Mouse (Mus musculus) forelimb bud, embryonic 11.5 days (tissue): ENCODE results near the gene Dab1.

Source experiments
- DNase-seq: peaks from one replicate; pipeline ENCODE4 v3.0.0-alpha.2; 2012; ENCODE audit warnings: low read depth, low spot score

The Dab1 gene

GRCm38 (mm10) chr4:104509230-104509985 is 890.2 kb downstream of the Dab1 start:
- no peak for DNase-seq

GRCm38 (mm10) chr4:104511855-104512254 is 892.7 kb downstream of the Dab1 start:
- no peak for DNase-seq

GRCm38 (mm10) chr4:104512513-104512912 is 893.4 kb downstream of the Dab1 start:
- DNase-seq, result no peak

GRCm38 (mm10) chr4:104513622-104514021 is 894.5 kb downstream of the Dab1 start:
- DNase-seq, result no peak

- peak; percentile 69 for DNase-seq
Observed at GRCm38 (mm10) chr4:104514568-104515000, 895.4 kb downstream of the Dab1 start.

- no peak for DNase-seq
Observed at GRCm38 (mm10) chr4:104515681-104516080, 896.5 kb downstream of the Dab1 start.

GRCm38 (mm10) chr4:104522324-104522723 is 903.2 kb downstream of the Dab1 start:
- DNase-seq, result no peak

GRCm38 (mm10) chr4:104523776-104524175 is 904.6 kb downstream of the Dab1 start:
- no peak for DNase-seq

- DNase-seq, result no peak
Observed at GRCm38 (mm10) chr4:104529905-104530646, 910.9 kb downstream of the Dab1 start.

GRCm38 (mm10) chr4:104532846-104533245 is 913.7 kb downstream of the Dab1 start:
- DNase-seq, result no peak

GRCm38 (mm10) chr4:104538420-104538819 is 919.3 kb downstream of the Dab1 start:
- DNase-seq, result no peak

GRCm38 (mm10) chr4:104539047-104539446 is 919.9 kb downstream of the Dab1 start:
- no peak for DNase-seq

GRCm38 (mm10) chr4:104547091-104547490 is 927.9 kb downstream of the Dab1 start:
- no peak for DNase-seq

- DNase-seq, result no peak
Observed at GRCm38 (mm10) chr4:104548287-104548686, 929.1 kb downstream of the Dab1 start.

GRCm38 (mm10) chr4:104550581-104551205 is 931.5 kb downstream of the Dab1 start:
- peak; percentile 56 for DNase-seq

GRCm38 (mm10) chr4:104551390-104552070 is 932.4 kb downstream of the Dab1 start:
- no peak for DNase-seq

- DNase-seq, result peak; percentile 36
Observed at GRCm38 (mm10) chr4:104555408-104555807, 936.2 kb downstream of the Dab1 start.

- no peak for DNase-seq
Observed at GRCm38 (mm10) chr4:104563512-104563911, 944.4 kb downstream of the Dab1 start.

- DNase-seq, result no peak
Observed at GRCm38 (mm10) chr4:104570523-104570922, 951.4 kb downstream of the Dab1 start.

GRCm38 (mm10) chr4:104572440-104572839 is 953.3 kb downstream of the Dab1 start:
- DNase-seq, result no peak

GRCm38 (mm10) chr4:104573419-104573818 is 954.3 kb downstream of the Dab1 start:
- DNase-seq, result no peak

GRCm38 (mm10) chr4:104578370-104578769 is 959.2 kb downstream of the Dab1 start:
- no peak for DNase-seq
